Mouse (Mus musculus) heart, adult 11 months (tissue): ENCODE results near the gene Trak2.
"Not testable (repeated sequence)": the region's sequence is repeated elsewhere in the genome, so short reads cannot be mapped to it uniquely, and the experiment has no call there.

Experiments
- DNase-seq: peaks from one replicate; pipeline ENCODE4 v3.0.0; 2022

The Trak2 gene

GRCm38 (mm10) chr1:58953686-58954434, 19.4 kb downstream of the Trak2 start:
- peak; percentile 90 for DNase-seq

GRCm38 (mm10) chr1:58952997-58953396, 20.2 kb downstream of the Trak2 start:
- DNase-seq: no peak

GRCm38 (mm10) chr1:58952526-58952925, 20.7 kb downstream of the Trak2 start:
- no peak for DNase-seq

- peak; percentile 88 for DNase-seq
Measured at GRCm38 (mm10) chr1:58951841-58952240, 21.4 kb downstream of the Trak2 start.

- peak; percentile 95 for DNase-seq
Measured at GRCm38 (mm10) chr1:58950899-58951648, 22.2 kb downstream of the Trak2 start.

- DNase-seq: no peak
Measured at GRCm38 (mm10) chr1:58949561-58950106, 23.6 kb downstream of the Trak2 start.

GRCm38 (mm10) chr1:58946718-58947117, 26.5 kb downstream of the Trak2 start:
- peak; percentile 83 for DNase-seq

- DNase-seq: peak; percentile 66
Measured at GRCm38 (mm10) chr1:58945960-58946670, 27.1 kb downstream of the Trak2 start.

- DNase-seq: peak; percentile 87
Measured at GRCm38 (mm10) chr1:58945523-58945922, 27.7 kb downstream of the Trak2 start.

- DNase-seq: peak; percentile 70
Measured at GRCm38 (mm10) chr1:58937606-58938099, 35.6 kb downstream of the Trak2 start.

GRCm38 (mm10) chr1:58936746-58937605, 36.3 kb downstream of the Trak2 start:
- DNase-seq: peak; percentile 61

GRCm38 (mm10) chr1:58926664-58927063, 46.6 kb downstream of the Trak2 start:
- peak; percentile 79 for DNase-seq

GRCm38 (mm10) chr1:58917566-58917965, 55.7 kb downstream of the Trak2 start:
- DNase-seq: no peak

- DNase-seq: no peak
Measured at GRCm38 (mm10) chr1:58909636-58910272, 63.5 kb downstream of the Trak2 start.

- DNase-seq: no peak
Measured at GRCm38 (mm10) chr1:58903681-58904080, 69.5 kb downstream of the Trak2 start.

GRCm38 (mm10) chr1:58897561-58897960, 75.7 kb downstream of the Trak2 start:
- DNase-seq: peak; percentile 89

GRCm38 (mm10) chr1:58892386-58892785, 80.8 kb downstream of the Trak2 start:
- DNase-seq: not testable (repeated sequence)

- DNase-seq: not testable (repeated sequence)
Measured at GRCm38 (mm10) chr1:58891481-58892170, 81.6 kb downstream of the Trak2 start.

- not testable (repeated sequence) for DNase-seq
Measured at GRCm38 (mm10) chr1:58890697-58891290, 82.4 kb downstream of the Trak2 start.

GRCm38 (mm10) chr1:58889826-58890546, 83.2 kb downstream of the Trak2 start:
- no peak for DNase-seq
